Mouse (Mus musculus) heart, embryonic 12.5 days (tissue): ENCODE measurements around the gene Gm2035. TPM values are rescaled to one million over a fixed set of nuclear protein-coding genes. Genes with fewer than 3 reads are reported as not detected.
"Not testable (repeated sequence)": the region's sequence is repeated elsewhere in the genome, so short reads cannot be mapped to it uniquely, and the experiment has no call there.

ENCODE experiments used
- ATAC-seq: fragments of 200-750 bp; cut with Nextera tagmentation; 2 replicates; pipeline ENCODE4 v1.8.0; 2017; ENCODE audit warnings: moderate TSS enrichment, moderate library complexity; ENCODE audit not compliant: insufficient number of reproducible peaks, low FRiP score
- H3K27ac ChIP-seq: fragments of 300-500 bp; sonication (generic); 2 replicates; pipeline ENCODE4 v1.5.1; 2016; ENCODE audit warnings: mild to moderate bottlenecking, moderate library complexity; ENCODE audit not compliant: poor library complexity, severe bottlenecking
- H3K27me3 ChIP-seq: fragments of 300-500 bp; sonication (generic); replicated peaks from 2 replicates; pipeline ENCODE4 v1.6.1; 2016; ENCODE audit warnings: mild to moderate bottlenecking, moderate library complexity
- H3K36me3 ChIP-seq: fragments of 300-500 bp; sonication (generic); 2 replicates; pipeline ENCODE4 v1.6.1; 2016; ENCODE audit warnings: mild to moderate bottlenecking, moderate library complexity
- H3K4me1 ChIP-seq: fragments of 300-500 bp; sonication (generic); replicated peaks from 2 replicates; pipeline ENCODE4 v1.6.1; 2016; ENCODE audit warnings: mild to moderate bottlenecking
- H3K4me2 ChIP-seq: fragments of 300-500 bp; sonication (generic); 2 replicates; pipeline ENCODE4 v1.6.1; 2016; ENCODE audit warnings: mild to moderate bottlenecking, moderate library complexity
- H3K4me3 ChIP-seq: fragments of 300-500 bp; sonication (generic); 2 replicates; pipeline ENCODE4 v1.5.1; 2016; ENCODE audit warnings: mild to moderate bottlenecking
- H3K9ac ChIP-seq: fragments of 300-500 bp; sonication (generic); 2 replicates; pipeline ENCODE4 v1.6.1; 2016; ENCODE audit warnings: mild to moderate bottlenecking, moderate library complexity
- H3K9me3 ChIP-seq: fragments of 300-500 bp; sonication (generic); replicated peaks from 2 replicates; pipeline ENCODE4 v1.6.1; 2016; ENCODE audit warnings: mild to moderate bottlenecking, moderate library complexity
- WGBS: fragments of 180-500 bp; shearing (Covaris S2); methylation state at CpG from one replicate; pipeline ENCODE4 v1.1.7; 2016; 5-methylcytosine and 5-hydroxymethylcytosine counted together
- polyA plus RNA-seq: library from polyadenylated mRNA; unstranded; fragments of >200 nt; fragmentation: Nextera tagmentation; extraction: Ambion mirVana; gene quantifications from 2 replicates; pipeline ENCODE4 v1.2.1, GENCODE M21; 2016

The Gm2035 gene
- not detected in 2 replicates for polyA plus RNA-seq

DNA sequence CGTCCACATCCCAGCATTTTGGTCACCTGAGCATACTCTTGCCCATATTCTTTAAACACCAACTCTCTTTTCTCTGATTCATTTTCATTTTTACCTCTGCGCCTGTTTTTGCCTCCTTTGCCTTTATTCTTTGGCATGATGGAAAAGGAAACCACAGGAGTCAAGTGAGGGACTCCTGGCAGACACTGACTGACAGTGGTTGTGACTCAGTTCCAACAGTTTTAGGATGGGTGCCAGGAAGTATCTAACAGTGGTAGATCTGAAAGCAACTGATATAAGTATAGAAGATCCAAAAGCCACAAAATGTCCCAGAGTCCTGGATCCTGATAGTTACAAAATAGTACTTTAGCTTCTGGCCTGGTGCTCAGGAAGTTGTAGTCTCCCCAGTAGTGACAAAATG, at the start of gene Gm2035:
Gene Gm2035, minus strand, starts transcription at position 137 of the 400 bp plus-strand sequence.
- not testable (repeated sequence) for H3K4me3 ChIP-seq, H3K4me1 ChIP-seq, H3K27ac ChIP-seq, H3K9me3 ChIP-seq, H3K9ac ChIP-seq, H3K27me3 ChIP-seq, ATAC-seq, H3K36me3 ChIP-seq, H3K4me2 ChIP-seq
- WGBS, result 64% methylated on average over 2 of the region's 2 CpGs

- not testable (repeated sequence) for H3K27me3 ChIP-seq, H3K9me3 ChIP-seq, H3K4me1 ChIP-seq, H3K4me3 ChIP-seq, H3K36me3 ChIP-seq, H3K4me2 ChIP-seq, H3K27ac ChIP-seq, ATAC-seq, H3K9ac ChIP-seq
- 78% methylated on average over 2 of the region's 2 CpGs for WGBS
Observed at GRCm38 (mm10) chr12:87953780-87954179, 34.1 kb upstream of the Gm2035 start, which contains the start of gene Gm2042. Gene Gm2042, plus strand, starts transcription at chr12:87954080.

GRCm38 (mm10) chr12:87895070-87895469, 24.6 kb downstream of the Gm2035 start, which contains the start of gene Gm2022:
Gene Gm2022, plus strand, starts transcription at chr12:87895370.
- not testable (repeated sequence) for H3K9me3 ChIP-seq, H3K9ac ChIP-seq, H3K27me3 ChIP-seq

GRCm38 (mm10) chr12:87873772-87874171, 45.9 kb downstream of the Gm2035 start, which contains the start of gene Gm2016:
Gene Gm2016, plus strand, starts transcription at chr12:87874072.
- not testable (repeated sequence) for H3K4me1 ChIP-seq, H3K27me3 ChIP-seq, H3K9ac ChIP-seq, H3K9me3 ChIP-seq, H3K36me3 ChIP-seq, H3K4me3 ChIP-seq, ATAC-seq, H3K4me2 ChIP-seq, H3K27ac ChIP-seq
- 71% methylated on average over 5 of the region's 5 CpGs for WGBS

More at GRCm38 (mm10) chr12:87895070-87895469, 24.6 kb downstream of the Gm2035 start, which contains the start of gene Gm2022:
- not testable (repeated sequence) for ATAC-seq, H3K27ac ChIP-seq, H3K4me2 ChIP-seq, H3K4me1 ChIP-seq, H3K36me3 ChIP-seq, H3K4me3 ChIP-seq
- 94% methylated on average over 1 of the region's 1 CpGs for WGBS

Other genes with a start within 250 kb of the Gm2035 start
- not detected in 2 replicates for gene Gm21319, start 144.1 kb downstream of the Gm2035 start, polyA plus RNA-seq
- gene Gm21936, start 124.3 kb downstream of the Gm2035 start, polyA plus RNA-seq, result not detected in 2 replicates
- gene BB287469, start 103.3 kb downstream of the Gm2035 start, polyA plus RNA-seq, result not detected in 2 replicates
- not detected in 2 replicates for gene Gm2001, start 77.5 kb downstream of the Gm2035 start, polyA plus RNA-seq
- gene Gm2016, start 45.8 kb downstream of the Gm2035 start, polyA plus RNA-seq, result not detected in 2 replicates
- not detected in 2 replicates for gene Gm2022, start 24.5 kb downstream of the Gm2035 start, polyA plus RNA-seq
- gene Gm2042, start 34.2 kb upstream of the Gm2035 start, polyA plus RNA-seq, result not detected in 2 replicates
- gene Gm2075, start 92.0 kb upstream of the Gm2035 start, polyA plus RNA-seq, result not detected in 2 replicates
- not detected in 2 replicates for gene Gm6803, start 98.9 kb upstream of the Gm2035 start, polyA plus RNA-seq
- gene Gm2056, start 107.1 kb upstream of the Gm2035 start, polyA plus RNA-seq, result not detected in 2 replicates
- gene Gm16368, start 163.8 kb upstream of the Gm2035 start, polyA plus RNA-seq, result not detected in 2 replicates